Comparison of ENCODE assay signal across 8 mouse cellular contexts in the genomic region with DNA sequence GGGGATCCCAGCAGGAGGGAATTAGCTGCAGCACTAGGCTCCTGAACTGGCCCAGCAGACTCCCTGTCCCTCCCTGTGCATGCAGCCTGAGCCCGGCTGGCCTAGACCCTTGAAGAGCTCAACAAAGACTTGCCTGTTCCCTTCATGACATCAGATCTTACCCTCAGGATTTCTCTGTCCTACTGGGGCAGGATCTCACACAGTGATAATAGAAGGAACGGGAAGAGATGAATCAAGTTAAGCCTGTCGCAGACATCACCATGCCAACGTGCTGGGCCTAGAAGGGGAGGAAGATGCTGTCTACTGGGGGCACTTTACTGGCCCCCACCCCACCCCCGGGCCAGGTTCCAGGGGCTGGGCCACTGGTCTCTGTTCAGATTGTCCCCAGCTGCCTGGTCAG. TPM values are rescaled to one million over a fixed set of nuclear protein-coding genes. Genes with fewer than 3 reads are reported as not detected.
DNase-seq lines count a peak whose midpoint lies in the region; ATAC-seq and TF ChIP-seq lines count a peak whose summit lies in the region.

No protein-coding gene starts in this region.

- H3K4me3 ChIP-seq in layer of hippocampus, adult 2 months: no peak overlapping the region
- no peak overlapping the region for H3K4me3 ChIP-seq in embryonic facial prominence, embryonic 14.5 days (ENCODE audit: low read depth, low read length)
- no peak overlapping the region for H3K4me3 ChIP-seq in hindbrain, embryonic 13.5 days
- no peak overlapping the region for H3K4me3 ChIP-seq in neural tube, embryonic 13.5 days

- TF ChIP-seq CTCF in layer of hippocampus, adult 2 months (conservative IDR thresholded peaks at IDR 0.05): no peak

- no peaks in the 10 kb centered on the region for H3K27me3 ChIP-seq in embryonic facial prominence, embryonic 14.5 days (replicated peaks; ENCODE audit: control insufficient read depth, insufficient read depth, low read length)
- no peaks in the 10 kb centered on the region for H3K27me3 ChIP-seq in hindbrain, embryonic 13.5 days
- H3K27me3 ChIP-seq in neural tube, embryonic 13.5 days: no peaks in the 10 kb centered on the region

- no peaks in the 10 kb centered on the region for H3K36me3 ChIP-seq in embryonic facial prominence, embryonic 14.5 days (ENCODE audit: control insufficient read depth, insufficient read depth, low read length)
- H3K36me3 ChIP-seq in hindbrain, embryonic 13.5 days: no peaks in the 10 kb centered on the region
- 0 out of 2 replicates have a peak, but pooled peaks cover 4% of the 10 kb centered on the region for H3K36me3 ChIP-seq in neural tube, embryonic 13.5 days

- H3K27ac ChIP-seq in layer of hippocampus, adult 2 months: peak overlapping the region; percentile 73
- no peak overlapping the region for H3K27ac ChIP-seq in embryonic facial prominence, embryonic 14.5 days (replicated peaks; ENCODE audit: low read depth, low read length)
- no peak overlapping the region; the same call in 1 of the 2 replicates for H3K27ac ChIP-seq in hindbrain, embryonic 13.5 days
- peak overlapping the region; percentile 59 for H3K27ac ChIP-seq in neural tube, embryonic 13.5 days (replicated peaks)

- H3K4me2 ChIP-seq in embryonic facial prominence, embryonic 14.5 days (ENCODE audit: low read depth, low read length): no peak overlapping the region
- H3K4me2 ChIP-seq in hindbrain, embryonic 13.5 days: no peak overlapping the region
- H3K4me2 ChIP-seq in neural tube, embryonic 13.5 days: no peak overlapping the region

- no peaks in the 10 kb centered on the region; the same call in 1 of the 2 replicates for H3K4me1 ChIP-seq in embryonic facial prominence, embryonic 14.5 days (ENCODE audit: control insufficient read depth, insufficient read depth, low read length)
- H3K4me1 ChIP-seq in hindbrain, embryonic 13.5 days (replicated peaks): peaks cover 32% of the 10 kb centered on the region
- H3K4me1 ChIP-seq in neural tube, embryonic 13.5 days (replicated peaks): peaks cover 37% of the 10 kb centered on the region

- peak; percentile 68; the same call in 1 of the 2 replicates for ATAC-seq in embryonic facial prominence, embryonic 14.5 days (ENCODE audit: low read depth)
- ATAC-seq in hindbrain, embryonic 13.5 days (ENCODE audit: low FRiP score): peak; percentile 75
- ATAC-seq in neural tube, embryonic 13.5 days (ENCODE audit: low read depth): peak; percentile 72
- no peak for ATAC-seq in erythroblast, adult 5-6 weeks (replicated peaks; ENCODE audit: low FRiP score, poor library complexity, severe bottlenecking)

- no peaks in the 10 kb centered on the region for H3K9me3 ChIP-seq in embryonic facial prominence, embryonic 14.5 days (ENCODE audit: control insufficient read depth, low read length)
- H3K9me3 ChIP-seq in hindbrain, embryonic 13.5 days: no peaks in the 10 kb centered on the region
- no peaks in the 10 kb centered on the region for H3K9me3 ChIP-seq in neural tube, embryonic 13.5 days

- 24% methylated on average over 5 of the region's 5 CpGs for WGBS in embryonic facial prominence, embryonic 14.5 days
- 14% methylated on average over 5 of the region's 5 CpGs for WGBS in hindbrain, embryonic 13.5 days
- WGBS in neural tube, embryonic 13.5 days: 12% methylated on average over 5 of the region's 5 CpGs

- no peak overlapping the region for H3K9ac ChIP-seq in embryonic facial prominence, embryonic 14.5 days (ENCODE audit: low read depth, low read length)
- H3K9ac ChIP-seq in hindbrain, embryonic 13.5 days: 0 out of 2 replicates have a peak overlapping the region, but pooled peaks have one; percentile 39
- H3K9ac ChIP-seq in neural tube, embryonic 13.5 days: no peak overlapping the region

- DNase-seq in layer of hippocampus, adult 2 months (ENCODE audit: low spot score in 2 of 2): no peak
- DNase-seq in layer of hippocampus, adult 8-10 months (ENCODE audit: low spot score in 2 of 2): no peak
- peak; percentile 34 for DNase-seq in embryonic facial prominence, embryonic 14.5 days (ENCODE audit: low spot score)
- DNase-seq in spleen, postnatal 10 days (ENCODE audit: low spot score in 2 of 2): no peak
- no peak for DNase-seq in urinary bladder, adult 18-20 months (ENCODE audit: low spot score in 2 of 2)

RNA-seq across cellular contexts. Expression of a gene that starts 53.1 kb away (rescaled TPM):
- total RNA-seq in layer of hippocampus, adult 2 months (2021): 100 to 1,000 TPM; 178 to 186 TPM
- 100 to 1,000 TPM; 159 to 187 (median 169) TPM for total RNA-seq in layer of hippocampus, adult 8-10 months (2022)
- 14.4 and 16.0 TPM in 2 replicates for polyA plus RNA-seq in embryonic facial prominence, embryonic 14.5 days (2014; fragmentation: Nextera tagmentation; extraction: Ambion mirVana)
- 30.9 and 31.1 TPM in 2 replicates for polyA plus RNA-seq in hindbrain, embryonic 13.5 days (2015; fragmentation: Nextera tagmentation; extraction: Ambion mirVana)
- 34.1 and 42.6 TPM in 2 replicates for polyA plus RNA-seq in neural tube, embryonic 13.5 days (2015; fragmentation: Nextera tagmentation; extraction: Ambion mirVana)
- 3.1 TPM in 2 replicates for total RNA-seq in erythroblast, adult 5-6 weeks (2015; ENCODE audit: low replicate concordance)
- 1.8 and 8.4 TPM in 2 replicates for total RNA-seq in erythroblast, adult 5-6 weeks (2017; ENCODE audit: low replicate concordance)

Comparison
In these comparisons a context has a peak if more than half of its experiments do, and no peak if none do; other contexts are left out.
1. H3K27ac ChIP-seq: peak in layer of hippocampus, adult 2 months (single experiment) and neural tube, embryonic 13.5 days (single experiment); none in embryonic facial prominence, embryonic 14.5 days (single experiment) and hindbrain, embryonic 13.5 days (single experiment).
2. RNA of a gene that starts 53.1 kb away (total RNA-seq): 178 to 186 TPM in layer of hippocampus, adult 2 months and 159 to 187 TPM in layer of hippocampus, adult 8-10 months; 1.8 to 8.4 TPM in erythroblast, adult 5-6 weeks; every median in the first group is over 10 times any median in the second.